Mouse (Mus musculus) erythroblast, embryonic 14.5 days (primary cell): ENCODE measurements around the gene Wipf1.

Source experiments
- GATA1 ChIP-seq: IDR thresholded peaks from 2 replicates; pipeline ENCODE4 v1.6.1; 2012; ENCODE audit warnings: low read length, inconsistent platforms, mixed read lengths
- TAL1 ChIP-seq: IDR thresholded peaks from 3 replicates; pipeline ENCODE4 v1.6.1; 2012; ENCODE audit warnings: low read length, inconsistent platforms, mixed read lengths

DNA sequence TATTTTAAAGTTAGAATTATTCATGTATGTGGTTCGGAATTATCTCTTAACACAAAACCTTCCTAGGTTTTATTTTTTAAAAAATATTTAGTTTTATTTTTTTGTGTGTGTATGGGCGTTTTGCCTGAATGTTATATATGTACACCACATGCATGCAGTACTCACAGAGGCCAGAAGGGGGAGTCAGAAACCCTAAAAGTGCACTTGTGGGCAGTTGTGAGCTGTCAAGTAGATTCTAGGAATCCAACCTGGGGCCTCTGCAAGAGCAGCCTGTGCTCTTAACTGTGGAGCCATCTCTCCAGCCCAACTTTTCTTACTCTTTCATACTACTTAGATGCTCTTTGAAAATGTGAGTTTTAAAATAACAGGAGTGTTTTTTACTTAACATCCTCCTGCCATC is 57.4 kb downstream of the Wipf1 start:
- TF ChIP-seq TAL1: no peak
- TF ChIP-seq GATA1: no peak
